Mouse (Mus musculus) left cerebral cortex, adult 2 months (tissue): Measurements from ENCODE around the gene Mrm1. TPM values are rescaled to one million over a fixed set of nuclear protein-coding genes. Genes with fewer than 3 reads are reported as not detected.

Experiments
- DNase-seq, 2 experiments: peaks; one replicate each; pipeline ENCODE4 v3.0.0; 2021 to 2022; ENCODE audit warnings: low spot score in 2 of 2, mixed read lengths in 1 of 2; ENCODE audit errors: extremely low spot score in 1 of 2
- H3K27ac ChIP-seq: fragments of 200-600 bp; 2 replicates; pipeline ENCODE4 v1.8.1; 2022
- H3K4me3 ChIP-seq: fragments of 200-600 bp; 2 replicates; pipeline ENCODE4 v1.8.1; 2022
- CTCF ChIP-seq: fragments of 200-600 bp; IDR thresholded peaks from 2 replicates; pipeline ENCODE4 v1.8.1; 2022; ENCODE audit warnings: antibody characterized with exemption, mild to moderate bottlenecking, moderate library complexity
- intact Hi-C: fragments of 180-260 bp; cut with DNase I; formaldehyde crosslinking; loops from one replicate; pipeline ENCODE4 v1.15.1; 2025
- total RNA-seq, 2 experiments: library from RNA; stranded (reverse); gene quantifications; 2 replicates each; pipeline ENCODE4 v1.2.3; 2021

The Mrm1 gene
- total RNA-seq, 2 experiments from 2014 or later = 14.4 to 18.2 TPM

DNA sequence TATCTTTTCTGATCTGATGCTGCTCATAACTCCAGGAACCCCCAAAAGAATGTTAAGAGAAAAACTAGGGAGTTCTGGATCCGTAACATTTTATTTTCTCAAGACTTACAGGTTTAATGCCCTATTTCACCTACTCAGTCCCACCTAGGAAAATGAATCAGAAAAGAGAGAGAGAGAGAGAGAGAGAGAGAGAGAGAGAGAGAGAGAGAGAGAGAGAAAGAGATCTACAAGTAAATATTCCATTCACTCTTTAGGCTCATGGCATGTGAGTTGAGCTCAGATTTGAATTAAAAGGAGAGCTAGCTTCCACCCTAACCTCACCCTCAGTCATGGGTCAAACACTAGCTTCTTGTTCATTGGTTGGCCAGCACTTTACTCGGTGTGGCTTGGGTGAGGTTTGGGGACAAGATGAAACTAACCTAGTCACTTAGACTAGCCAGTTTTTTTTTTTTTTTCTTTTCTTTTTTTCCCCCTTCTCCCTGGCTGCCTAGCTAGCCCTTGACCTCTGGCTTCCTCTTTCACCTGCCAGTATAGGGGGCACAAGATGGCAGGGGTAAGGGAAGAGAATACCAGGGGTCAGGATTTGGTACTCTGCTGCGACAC lies 8.7 kb upstream of the Mrm1 start:
- H3K4me3 ChIP-seq = peak overlapping the region; percentile 66
- intact Hi-C loops = no loop called here
- peak overlapping the region; percentile 89; the same call in 1 of the 2 replicates for H3K27ac ChIP-seq
- TF ChIP-seq CTCF = no peak
- no peak for DNase-seq

GRCm38 (mm10) chr11:84827492-84827891 lies 8.2 kb upstream of the Mrm1 start:
- no peak overlapping the region for H3K27ac ChIP-seq
- DNase-seq = no peak
- no peak overlapping the region for H3K4me3 ChIP-seq
- no peak for TF ChIP-seq CTCF
- intact Hi-C loops = no loop called here

DNA sequence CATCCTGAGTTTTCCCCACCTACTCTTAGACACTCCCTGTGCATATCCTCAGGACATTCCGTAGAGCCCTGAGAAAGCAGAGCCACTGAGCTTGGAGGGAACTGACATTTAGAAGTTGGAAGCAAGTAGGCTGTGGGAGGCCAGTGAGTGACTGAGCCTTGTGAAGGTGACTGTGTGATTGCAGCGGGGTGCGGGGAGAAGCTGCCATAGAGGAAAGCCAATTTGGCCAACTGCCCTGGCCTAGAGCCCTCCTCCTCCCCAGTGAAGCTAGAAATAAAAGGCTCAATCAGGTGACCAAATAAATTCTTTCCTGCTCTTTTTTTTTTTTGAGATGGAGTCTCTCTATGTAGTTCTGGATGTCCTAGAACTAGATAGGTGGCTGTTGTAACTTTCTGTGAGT lies 6.9 kb upstream of the Mrm1 start:
- DNase-seq = peak; percentile 55 to 58
- Histone ChIP-seq H3K27ac (peak overlapping the region; percentile 30; the same call in 1 of the 2 replicates), H3K4me3 (no peak overlapping the region)
- TF ChIP-seq CTCF = no peak
- intact Hi-C loops = no loop called here

- Histone ChIP-seq H3K27ac (no peak overlapping the region), H3K4me3 (no peak overlapping the region)
- no peak for TF ChIP-seq CTCF
- intact Hi-C loops = no loop called here
- DNase-seq = no peak
Measured at GRCm38 (mm10) chr11:84825261-84825807, 6.0 kb upstream of the Mrm1 start.

GRCm38 (mm10) chr11:84823484-84823897 lies 4.2 kb upstream of the Mrm1 start:
- TF ChIP-seq CTCF = no peak
- no peak for DNase-seq
- intact Hi-C loops = no loop called here
- Histone ChIP-seq H3K4me3 (no peak overlapping the region), H3K27ac (no peak overlapping the region)

GRCm38 (mm10) chr11:84822487-84822886 lies 3.2 kb upstream of the Mrm1 start:
- Histone ChIP-seq H3K27ac (no peak overlapping the region), H3K4me3 (no peak overlapping the region)
- DNase-seq = no peak
- TF ChIP-seq CTCF = no peak
- intact Hi-C loops = no loop called here

DNA sequence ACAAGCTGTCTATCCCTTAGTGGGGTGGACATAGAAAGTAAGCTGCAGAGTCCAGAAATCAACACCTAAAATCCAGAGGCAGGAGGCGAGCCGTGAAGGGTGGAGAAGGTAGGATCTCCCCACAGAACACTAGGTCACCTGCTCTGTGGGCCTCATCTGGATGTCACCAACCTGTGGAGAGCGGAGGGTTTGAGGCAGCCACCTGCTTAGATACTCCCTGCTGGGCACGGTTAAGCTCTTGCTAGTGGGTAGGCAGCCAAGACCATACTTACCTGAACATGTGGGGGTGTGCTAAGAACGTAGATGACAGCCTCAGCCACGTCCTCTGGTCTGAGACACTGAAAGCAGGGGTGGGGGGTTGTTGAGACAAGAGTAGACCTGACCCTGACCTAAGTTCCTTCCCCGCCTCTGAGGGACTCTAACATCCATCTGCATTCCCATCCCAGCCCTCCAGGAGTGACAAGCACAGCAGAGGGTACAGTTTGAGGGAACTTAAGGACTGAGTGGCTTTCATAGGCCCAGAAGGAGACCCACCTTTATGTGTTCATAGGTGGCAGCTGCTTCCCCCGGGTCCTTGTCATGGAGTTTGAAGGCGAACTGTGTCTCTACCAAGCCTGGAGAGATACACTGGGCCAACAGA lies 1.9 kb upstream of the Mrm1 start:
- no peak for TF ChIP-seq CTCF
- DNase-seq = no peak
- intact Hi-C loops = no loop called here
- no peak overlapping the region for H3K27ac ChIP-seq
- H3K4me3 ChIP-seq = no peak overlapping the region

- intact Hi-C loops = loop anchor here (1.0 to 2.0 kb wide), 2 partner anchors 390 to 639 kb away; no protein-coding TSS in a partner anchor
- peak overlapping the region; percentile 79 for H3K4me3 ChIP-seq
- DNase-seq = peak; percentile 72 to 73
- peak; percentile 93 for TF ChIP-seq CTCF
- peak overlapping the region; percentile 94 for H3K27ac ChIP-seq
Measured at GRCm38 (mm10) chr11:84818085-84818960, 992 bp downstream of the Mrm1 start.

GRCm38 (mm10) chr11:84817362-84817761 lies 2.0 kb downstream of the Mrm1 start:
- DNase-seq = no peak
- intact Hi-C loops = no loop called here
- H3K27ac ChIP-seq = no peak overlapping the region

DNA sequence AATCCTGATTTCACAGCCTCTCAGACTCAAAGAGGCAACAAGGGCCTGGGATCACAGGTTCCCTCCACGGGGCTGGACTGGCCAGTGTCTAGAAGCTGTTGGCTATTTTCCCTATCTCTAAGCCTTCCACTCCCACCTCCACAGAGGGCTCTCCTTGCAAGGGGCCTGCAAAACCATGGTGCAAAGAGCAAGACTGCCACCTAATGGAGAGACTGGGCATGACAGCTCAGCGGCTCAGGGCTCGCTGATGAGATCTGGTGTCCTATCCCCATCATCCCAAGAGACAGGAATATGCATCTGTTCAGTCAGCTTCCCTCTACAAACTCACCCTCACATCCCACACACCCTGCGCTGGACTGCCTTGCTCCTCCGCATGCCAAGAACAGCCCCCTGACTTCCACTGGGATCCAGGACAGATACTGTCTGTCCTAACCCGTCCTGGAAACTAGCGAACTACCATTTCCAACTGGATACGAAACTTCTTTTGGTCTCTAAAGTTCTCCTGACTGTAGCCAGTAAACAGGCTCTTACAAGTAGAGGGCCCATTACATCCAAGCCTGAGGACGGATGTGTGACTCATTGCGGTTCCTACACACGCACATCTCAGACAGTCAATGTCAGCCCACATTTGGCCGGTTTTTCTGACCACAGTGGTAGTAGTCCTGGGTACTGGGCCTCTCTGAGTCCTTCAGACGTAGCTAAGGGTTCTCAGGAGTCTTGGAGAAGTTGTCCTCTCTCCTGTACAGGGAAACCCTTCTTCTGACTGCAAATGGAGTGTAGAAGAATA lies 5.4 kb downstream of the Mrm1 start:
- intact Hi-C loops = loop anchor here (2.0 to 5.0 kb wide), 2 partner anchors 532 to 549 kb away; no protein-coding TSS in a partner anchor
- peak; percentile 64 to 84 for DNase-seq
- Histone ChIP-seq H3K4me3 (no peak overlapping the region), H3K27ac (no peak overlapping the region)
- TF ChIP-seq CTCF = peak; percentile 93

More at GRCm38 (mm10) chr11:84817362-84817761, 2.0 kb downstream of the Mrm1 start:
- no peak overlapping the region; the same call in 1 of the 2 replicates for H3K4me3 ChIP-seq
- TF ChIP-seq CTCF = peak; percentile 25

DNA sequence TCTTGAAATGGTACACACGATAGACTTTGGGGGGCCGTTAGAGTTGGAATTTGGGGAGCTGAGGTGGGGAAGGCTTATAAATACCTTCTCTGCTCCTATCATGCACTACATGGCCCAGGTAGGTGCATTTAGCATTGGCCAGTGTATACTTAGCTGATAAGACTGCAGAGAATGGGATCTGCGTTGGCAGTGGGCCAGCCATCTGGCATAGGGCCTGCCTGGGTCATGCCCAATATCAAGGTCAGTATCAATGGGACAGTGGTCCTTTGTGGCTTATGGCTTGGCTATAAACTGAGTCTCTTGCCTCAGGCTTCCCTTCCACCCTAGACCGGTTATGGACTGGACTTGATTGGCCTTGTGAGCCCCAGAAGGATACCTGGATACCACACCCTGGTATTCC lies 14.9 kb downstream of the Mrm1 start:
- no peak overlapping the region for H3K4me3 ChIP-seq
- no peak for TF ChIP-seq CTCF
- intact Hi-C loops = no loop called here
- no peak for DNase-seq
- H3K27ac ChIP-seq = no peak overlapping the region
